Mouse (Mus musculus) fat pad, adult 2 months (tissue): ENCODE data around the gene Reg3a.
"Not testable (repeated sequence)": the region's sequence is repeated elsewhere in the genome, so short reads cannot be mapped to it uniquely, and the experiment has no call there.

Experiments
- DNase-seq: peaks from one replicate; pipeline ENCODE4 v3.0.0-alpha.2; 2011; ENCODE audit warnings: low read depth, low spot score; ENCODE audit errors: extremely low read depth

Reg3a gene

GRCm38 (mm10) chr6:78380409-78380808, at the start of gene Reg3a:
Gene Reg3a (plus strand): TSS chr6:78380709.
- no peak for DNase-seq

DNA sequence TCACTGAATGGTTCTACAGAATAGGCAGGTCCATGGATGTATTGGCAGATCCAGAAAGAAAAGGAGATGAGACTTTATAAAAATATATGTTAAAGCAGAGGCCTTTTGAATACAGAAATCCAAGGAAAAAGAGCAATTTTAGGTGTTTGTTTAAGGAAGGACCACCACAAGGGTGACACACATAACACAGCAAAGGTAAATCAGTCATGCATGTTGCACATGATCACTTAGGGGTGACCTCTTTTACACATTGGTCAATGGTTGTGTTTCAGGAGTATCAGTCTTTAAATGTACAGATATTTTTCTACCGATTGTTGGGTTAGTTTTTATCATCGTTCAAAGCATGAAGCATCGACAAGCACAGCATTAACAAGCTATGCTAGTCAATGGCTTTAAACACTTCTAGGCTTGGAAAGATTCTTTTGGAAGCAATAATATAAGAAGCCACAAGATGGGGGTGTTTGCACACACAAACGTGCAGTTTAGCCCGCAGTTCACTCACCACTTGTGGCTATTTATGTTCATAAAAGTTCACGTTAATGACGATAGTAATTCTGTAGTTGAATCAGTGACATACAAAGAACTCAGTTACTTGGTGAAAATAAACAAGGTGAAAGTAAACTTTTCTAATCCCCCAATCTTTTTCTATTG, 48.5 kb upstream of the Reg3a start:
- no peak for DNase-seq

DNA sequence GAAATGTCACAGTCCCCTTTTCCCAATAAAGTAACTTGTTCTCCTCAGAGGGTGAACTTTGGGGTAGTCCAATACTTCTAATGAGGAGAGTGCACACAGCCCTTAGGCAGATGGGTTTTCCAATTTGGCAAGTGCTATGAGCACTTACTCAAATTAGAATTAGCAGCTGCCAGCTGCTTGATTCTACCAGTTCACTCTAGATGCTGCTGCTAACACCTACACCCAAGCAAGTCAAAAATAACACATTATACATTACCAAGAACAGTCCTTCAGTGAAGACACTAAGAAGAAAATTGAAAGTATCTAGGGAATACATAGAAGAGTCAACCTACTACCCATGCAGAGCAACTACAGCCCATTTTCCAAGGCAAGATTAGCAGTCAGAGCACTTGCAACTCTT, 40.2 kb upstream of the Reg3a start:
- no peak for DNase-seq

- no peak for DNase-seq
These were observed 38.8 kb upstream of the Reg3a start for GRCm38 (mm10) chr6:78341689-78342088.

GRCm38 (mm10) chr6:78361971-78362563, 18.4 kb upstream of the Reg3a start:
- DNase-seq, result no peak

- no peak for DNase-seq
These were observed 10.2 kb upstream of the Reg3a start, which contains the start of gene Reg3b for GRCm38 (mm10) chr6:78370357-78370756. Gene Reg3b (plus strand): TSS chr6:78370657.

DNA sequence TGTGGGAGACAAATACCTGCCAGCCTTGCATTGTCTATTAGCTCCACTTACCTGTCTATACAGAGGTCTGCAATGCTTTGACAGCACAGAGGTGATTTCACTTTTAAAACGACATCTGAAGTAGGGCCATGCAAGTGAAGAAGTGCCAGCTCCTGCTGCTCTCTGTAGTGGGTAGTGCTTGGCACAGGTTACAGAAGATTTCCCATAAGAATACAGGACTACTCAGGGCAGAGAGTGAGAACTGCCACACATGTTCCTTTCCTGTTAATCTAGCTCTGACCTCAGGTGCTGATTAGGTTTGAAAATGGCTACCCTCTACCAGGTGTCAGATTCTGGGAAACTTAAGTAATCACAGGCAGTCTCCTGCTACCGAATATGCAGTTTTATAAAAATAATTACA, 1.7 kb upstream of the Reg3a start, which contains the start of gene Reg3d:
TSS of gene Reg3d (minus strand) at position 101 of the 400 bp plus-strand sequence.
- DNase-seq, result no peak

DNA sequence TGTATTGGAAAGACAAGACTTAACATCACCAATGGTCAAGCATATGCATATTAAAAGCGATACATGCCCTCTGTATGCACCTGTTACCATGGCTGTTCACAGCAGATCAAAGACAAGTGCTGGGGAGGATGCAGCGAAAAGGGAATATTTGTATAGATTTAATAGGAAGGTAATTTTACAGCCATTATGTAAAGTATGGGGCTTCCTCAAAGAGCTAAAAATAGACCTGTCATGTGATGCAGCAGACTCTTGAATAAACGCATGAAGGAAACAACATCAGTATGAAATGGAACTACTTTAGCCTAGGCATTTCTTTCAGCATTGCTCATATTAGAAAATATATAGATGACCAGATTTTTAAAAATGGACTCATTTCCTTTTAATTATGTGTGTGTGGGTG, 5.1 kb downstream of the Reg3a start:
- DNase-seq, result no peak

GRCm38 (mm10) chr6:78395323-78395722, 14.8 kb downstream of the Reg3a start, which contains the start of gene Reg2:
Gene Reg2 (plus strand): TSS chr6:78395623.
- DNase-seq, result not testable (repeated sequence)

GRCm38 (mm10) chr6:78422411-78422810, 41.9 kb downstream of the Reg3a start, which contains the start of gene Reg1:
Gene Reg1 (plus strand): TSS chr6:78422711.
- DNase-seq, result not testable (repeated sequence)

DNA sequence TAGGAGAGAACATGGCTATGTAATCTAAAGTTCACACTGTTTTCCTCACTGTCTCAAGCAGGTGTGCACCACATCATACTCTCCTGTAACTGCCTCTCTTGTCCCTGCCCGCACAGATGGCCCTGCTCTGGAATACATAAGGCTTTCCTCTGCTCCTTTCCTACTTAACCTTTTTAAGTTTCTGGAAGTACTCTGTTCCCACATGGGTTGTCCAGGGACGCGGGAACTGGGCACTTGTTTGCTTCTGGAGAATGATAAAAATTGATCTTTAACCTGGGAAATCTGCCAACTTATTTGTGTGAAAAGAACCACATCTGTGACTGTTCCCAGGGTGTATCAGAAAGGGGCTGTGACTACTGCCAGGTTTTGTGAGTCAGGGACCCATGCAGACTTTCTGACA, 45.0 kb downstream of the Reg3a start:
- no peak for DNase-seq
